Mouse (Mus musculus) Patski (cell line): ENCODE results near the gene Fgfr2. TPM values are rescaled to one million over a fixed set of nuclear protein-coding genes. Genes with fewer than 3 reads are reported as not detected.

Experiments
- ATAC-seq: fragments of 100-300 bp; one replicate; pipeline ENCODE4 v1.8.0; 2021
- CTCF ChIA-PET: fragments of 350-600 bp; sonication (Branson Sonifier 250); formaldehyde crosslinking; loops from one replicate; lab custom pipeline; 2022; ENCODE audit warnings: inconsistent platforms; lab: Charles Lee
- POLR2A ChIA-PET: fragments of 350-600 bp; sonication (Branson Sonifier 250); formaldehyde crosslinking; loops from one replicate; lab custom pipeline; 2022; ENCODE audit warnings: antibody characterized with exemption, inconsistent platforms; lab: Charles Lee
- DNase-seq: peaks from one replicate; pipeline ENCODE4 v3.0.0-alpha.2; 2011; ENCODE audit warnings: low read depth, low spot score
- H3K27me3 ChIP-seq: fragments of 371-371 bp; one replicate; pipeline ENCODE4 v1.5.1; 2021
- CTCF ChIP-seq: fragments of 100-300 bp; IDR thresholded peaks from one replicate; pipeline ENCODE4 v1.5.1; 2021
- in situ Hi-C: fragments of 300-500 bp; cut with MboI; formaldehyde crosslinking; loops from 3 replicates; pipeline ENCODE4 v1.11.1; 2018; ENCODE audit warnings: low pct_unique_long_range_greater_than_20kb, mixed read lengths
- polyA plus RNA-seq: library from polyadenylated mRNA; unstranded; gene quantifications from one replicate; pipeline ENCODE4 v1.2.3, GENCODE M21; 2021

The Fgfr2 gene
- polyA plus RNA-seq, 1 experiment from 2014 or later = 48.8 TPM

- no peaks in the 10 kb centered on the region for H3K27me3 ChIP-seq
- DNase-seq (no peak), ATAC-seq (no peak)
- ChIA-PET POLR2A (interaction anchor here (1.0 kb wide), 1 partner anchor 13 kb away, joined by 8 read pairs; no protein-coding TSS in a partner anchor), CTCF (interaction anchor here (1.1 to 1.5 kb wide), 2 partner anchors 12 to 71 kb away, joined by 3 to 4 read pairs; no protein-coding TSS in a partner anchor)
- in situ Hi-C loops = loop anchor here (5.0 to 10.0 kb wide), 3 partner anchors 227 to 485 kb away; no protein-coding TSS in a partner anchor
- TF ChIP-seq CTCF = no peak
Observed at GRCm38 (mm10) chr7:130261684-130262527, 2861.2 kb downstream of the Fgfr2 start.

GRCm38 (mm10) chr7:130260905-130261683, 2862.1 kb downstream of the Fgfr2 start:
- in situ Hi-C loops = loop anchor here (5.0 to 10.0 kb wide), 3 partner anchors 226 to 484 kb away; no protein-coding TSS in a partner anchor
- no peak for DNase-seq
- no peak for TF ChIP-seq CTCF
- ATAC-seq = no peak
- H3K27me3 ChIP-seq = no peaks in the 10 kb centered on the region
- ChIA-PET CTCF (interaction anchor here (1.1 to 1.5 kb wide), 2 partner anchors 12 to 70 kb away, joined by 3 to 4 read pairs; no protein-coding TSS in a partner anchor), POLR2A (interaction anchor here (1.0 kb wide), 1 partner anchor 12 kb away, joined by 8 read pairs; no protein-coding TSS in a partner anchor)

- in situ Hi-C loops = loop anchor here (5.0 to 10.0 kb wide), 3 partner anchors 225 to 483 kb away; no protein-coding TSS in a partner anchor
- TF ChIP-seq CTCF = no peak
- DNase-seq = no peak
Observed at GRCm38 (mm10) chr7:130260060-130260459, 2863.1 kb downstream of the Fgfr2 start.

GRCm38 (mm10) chr7:130258704-130259295, 2864.3 kb downstream of the Fgfr2 start:
- ATAC-seq = no peak
- in situ Hi-C loops = no loop called here
- no peaks in the 10 kb centered on the region for H3K27me3 ChIP-seq
- no peak for TF ChIP-seq CTCF
- ChIA-PET CTCF (interaction anchor here (0.6 kb wide), 1 partner anchor 450 kb away, joined by 3 read pairs; no protein-coding TSS in a partner anchor), POLR2A (no interaction called here)
- DNase-seq = no peak

More at GRCm38 (mm10) chr7:130260060-130260459, 2863.1 kb downstream of the Fgfr2 start:
- ChIA-PET CTCF (interaction anchor here (1.0 to 1.5 kb wide), 2 partner anchors 11 to 69 kb away, joined by 3 to 4 read pairs; no protein-coding TSS in a partner anchor), POLR2A (no interaction called here)
- ATAC-seq = no peak
- H3K27me3 ChIP-seq = no peaks in the 10 kb centered on the region

GRCm38 (mm10) chr7:130257991-130258703, 2865.0 kb downstream of the Fgfr2 start:
- in situ Hi-C loops = no loop called here
- ChIA-PET POLR2A (no interaction called here), CTCF (no interaction called here)
- no peak for DNase-seq
- ATAC-seq = no peak
- no peaks in the 10 kb centered on the region for H3K27me3 ChIP-seq
- TF ChIP-seq CTCF = no peak

GRCm38 (mm10) chr7:130253264-130253663, 2869.9 kb downstream of the Fgfr2 start:
- ChIA-PET POLR2A (interaction anchor here (1.0 kb wide), 1 partner anchor 14 kb away, joined by 4 read pairs; no protein-coding TSS in a partner anchor), CTCF (no interaction called here)
- in situ Hi-C loops = no loop called here
- no peak for TF ChIP-seq CTCF
- DNase-seq (no peak), ATAC-seq (no peak)
- H3K27me3 ChIP-seq = no peaks in the 10 kb centered on the region

- POLR2A ChIA-PET = no interaction called here
- TF ChIP-seq CTCF = no peak
- H3K27me3 ChIP-seq = no peaks in the 10 kb centered on the region
- in situ Hi-C loops = no loop called here
- CTCF ChIA-PET = no interaction called here
- ATAC-seq = no peak
- DNase-seq = no peak
Observed at GRCm38 (mm10) chr7:130251936-130252523, 2871.1 kb downstream of the Fgfr2 start.

- H3K27me3 ChIP-seq = no peaks in the 10 kb centered on the region
- ATAC-seq (no peak), DNase-seq (no peak)
- no peak for TF ChIP-seq CTCF
- ChIA-PET POLR2A (no interaction called here), CTCF (interaction anchor here (1.3 kb wide), 1 partner anchor 9 kb away, joined by 6 read pairs; no protein-coding TSS in a partner anchor)
- in situ Hi-C loops = no loop called here
Observed at GRCm38 (mm10) chr7:130250994-130251393, 2872.2 kb downstream of the Fgfr2 start.

- ATAC-seq = no peak
- in situ Hi-C loops = no loop called here
- ChIA-PET CTCF (interaction anchor here (1.1 kb wide), 1 partner anchor 11 kb away, joined by 3 read pairs; no protein-coding TSS in a partner anchor), POLR2A (interaction anchor here (1.1 kb wide), 1 partner anchor 13 kb away, joined by 8 read pairs; no protein-coding TSS in a partner anchor)
- TF ChIP-seq CTCF = no peak
- H3K27me3 ChIP-seq = no peaks in the 10 kb centered on the region
- DNase-seq = no peak
Observed at GRCm38 (mm10) chr7:130248403-130248802, 2874.7 kb downstream of the Fgfr2 start.
